Mouse (Mus musculus) intestine, postnatal 0 days (tissue): ENCODE data around the gene Arhgdia. TPM values are rescaled to one million over a fixed set of nuclear protein-coding genes. Genes with fewer than 3 reads are reported as not detected.
"Not testable (repeated sequence)": the region's sequence is repeated elsewhere in the genome, so short reads cannot be mapped to it uniquely, and the experiment has no call there.

Experiments used
- ATAC-seq: fragments of 200-750 bp; cut with Nextera tagmentation; 2 replicates; pipeline ENCODE4 v1.8.0; 2017; ENCODE audit warnings: mild to moderate bottlenecking, moderate TSS enrichment, moderate library complexity
- H3K27ac ChIP-seq: fragments of 300-500 bp; sonication (generic); 2 replicates; pipeline ENCODE4 v1.5.1; 2014; ENCODE audit warnings: mild to moderate bottlenecking, low read depth, low read length, moderate library complexity
- H3K27me3 ChIP-seq: fragments of 300-500 bp; sonication (generic); replicated peaks from 2 replicates; pipeline ENCODE4 v1.6.1; 2014; ENCODE audit warnings: low read length, mixed read lengths; ENCODE audit not compliant: control insufficient read depth, insufficient read depth
- H3K36me3 ChIP-seq: fragments of 300-500 bp; sonication (generic); 2 replicates; pipeline ENCODE4 v1.6.1; 2014; ENCODE audit warnings: mild to moderate bottlenecking, moderate library complexity; ENCODE audit not compliant: control insufficient read depth, insufficient read depth
- H3K4me1 ChIP-seq: fragments of 300-500 bp; sonication (generic); replicated peaks from 2 replicates; pipeline ENCODE4 v1.6.1; 2014; ENCODE audit warnings: antibody characterized with exemption, low read length, mixed read lengths; ENCODE audit not compliant: control insufficient read depth, insufficient read depth
- H3K4me2 ChIP-seq: fragments of 300-500 bp; sonication (generic); replicated peaks from 2 replicates; pipeline ENCODE4 v1.6.1; 2014; ENCODE audit warnings: low read depth, mild to moderate bottlenecking, moderate library complexity
- H3K4me3 ChIP-seq: fragments of 300-500 bp; sonication (generic); 2 replicates; pipeline ENCODE4 v1.5.1; 2014; ENCODE audit warnings: low read depth, low read length
- H3K9ac ChIP-seq: fragments of 300-500 bp; sonication (generic); 2 replicates; pipeline ENCODE4 v1.6.1; 2014; ENCODE audit warnings: mild to moderate bottlenecking, low read depth, low read length
- H3K9me3 ChIP-seq: fragments of 300-500 bp; sonication (generic); 2 replicates; pipeline ENCODE4 v1.6.1; 2016; ENCODE audit warnings: mixed run types; ENCODE audit not compliant: control insufficient read depth
- CTCF ChIP-seq: sonication (generic); IDR thresholded peaks from 2 replicates; pipeline ENCODE4 v1.5.1; 2016; ENCODE audit warnings: low read depth, mild to moderate bottlenecking, control low read depth, antibody characterized with exemption, moderate library complexity
- WGBS: fragments of 180-500 bp; shearing (Covaris S2); extraction: QIAGEN DNeasy Blood & Tissue Kit; methylation state at CpG from one replicate; pipeline ENCODE4 v1.1.7; 2014; 5-methylcytosine and 5-hydroxymethylcytosine counted together
- polyA plus RNA-seq: library from polyadenylated mRNA; unstranded; fragments of >200 nt; fragmentation: Nextera tagmentation; extraction: Ambion mirVana; gene quantifications from 2 replicates; pipeline ENCODE4 v1.2.1, GENCODE M21; 2015

The Arhgdia gene
- polyA plus RNA-seq, 1 experiment from 2014 or later: 493 TPM

GRCm38 (mm10) chr11:120568324-120568723 lies 13.1 kb downstream of the Arhgdia start:
- Histone ChIP-seq H3K36me3 (peaks cover 77% of the 10 kb centered on the region), H3K27me3 (no peaks in the 10 kb centered on the region), H3K9ac (0 out of 2 replicates have a peak overlapping the region, but pooled peaks have one; percentile 11), H3K4me2 (peak overlapping the region; percentile 38; the same call in 1 of the 2 replicates), H3K27ac (peak overlapping the region; percentile 54), H3K9me3 (no peaks in the 10 kb centered on the region), H3K4me1 (0 out of 2 replicates have a peak, but pooled peaks cover 7% of the 10 kb centered on the region), H3K4me3 (no peak overlapping the region)
- WGBS: 83% methylated on average over 6 of the region's 6 CpGs
- no peak for ATAC-seq
- TF ChIP-seq CTCF: no peak

- H3K27me3 ChIP-seq: no peaks in the 10 kb centered on the region
- peaks cover 95% of the 10 kb centered on the region for H3K36me3 ChIP-seq
- H3K9ac ChIP-seq: no peak overlapping the region
- ATAC-seq: no peak
- no peak overlapping the region for H3K4me2 ChIP-seq
- H3K9me3 ChIP-seq: no peaks in the 10 kb centered on the region
- 0 out of 2 replicates have a peak, but pooled peaks cover 4% of the 10 kb centered on the region for H3K4me1 ChIP-seq
- WGBS: 67% methylated on average over 9 of the region's 9 CpGs
- H3K27ac ChIP-seq: 0 out of 2 replicates have a peak overlapping the region, but pooled peaks have one; percentile 21
- TF ChIP-seq CTCF: no peak
- H3K4me3 ChIP-seq: no peak overlapping the region
Observed at GRCm38 (mm10) chr11:120565114-120565513, 16.3 kb downstream of the Arhgdia start.

GRCm38 (mm10) chr11:120562949-120563348 lies 18.5 kb downstream of the Arhgdia start:
- 91% methylated on average over 13 of the region's 13 CpGs for WGBS
- no peak overlapping the region for H3K9ac ChIP-seq
- H3K36me3 ChIP-seq: peaks cover 90% of the 10 kb centered on the region
- H3K9me3 ChIP-seq: no peaks in the 10 kb centered on the region
- ATAC-seq: no peak
- TF ChIP-seq CTCF: no peak
- H3K4me3 ChIP-seq: no peak overlapping the region
- no peak overlapping the region for H3K27ac ChIP-seq
- no peaks in the 10 kb centered on the region for H3K27me3 ChIP-seq
- no peak overlapping the region for H3K4me2 ChIP-seq
- 0 out of 2 replicates have a peak, but pooled peaks cover under 1% of the 10 kb centered on the region for H3K4me1 ChIP-seq

GRCm38 (mm10) chr11:120560952-120561728 lies 20.3 kb downstream of the Arhgdia start:
- no peak overlapping the region for H3K4me3 ChIP-seq
- H3K27me3 ChIP-seq: no peaks in the 10 kb centered on the region
- no peaks in the 10 kb centered on the region for H3K4me1 ChIP-seq
- no peak for TF ChIP-seq CTCF
- H3K27ac ChIP-seq: peak overlapping the region; percentile 50
- peaks cover 72% of the 10 kb centered on the region for H3K36me3 ChIP-seq
- 90% methylated on average over 13 of the region's 13 CpGs for WGBS
- no peak overlapping the region for H3K4me2 ChIP-seq
- H3K9ac ChIP-seq: no peak overlapping the region
- H3K9me3 ChIP-seq: no peaks in the 10 kb centered on the region
- ATAC-seq: no peak

- not testable (repeated sequence) for H3K9me3 ChIP-seq, H3K4me1 ChIP-seq, H3K9ac ChIP-seq, H3K27me3 ChIP-seq, H3K27ac ChIP-seq, H3K4me3 ChIP-seq, ATAC-seq, H3K4me2 ChIP-seq
- TF ChIP-seq CTCF: peak; percentile 26
- WGBS: 90% methylated on average over 6 of the region's 6 CpGs
- H3K36me3 ChIP-seq: peaks cover 50% of the 10 kb centered on the region
Observed at GRCm38 (mm10) chr11:120558843-120559242, 22.6 kb downstream of the Arhgdia start.

- no peaks in the 10 kb centered on the region for H3K27me3 ChIP-seq
- H3K4me1 ChIP-seq: 0 out of 2 replicates have a peak, but pooled peaks cover under 1% of the 10 kb centered on the region
- peak overlapping the region; percentile 84 for H3K27ac ChIP-seq
- peaks cover 14% of the 10 kb centered on the region for H3K36me3 ChIP-seq
- no peak overlapping the region for H3K9ac ChIP-seq
- WGBS: 59% methylated on average over 2 of the region's 2 CpGs
- H3K4me2 ChIP-seq: 0 out of 2 replicates have a peak overlapping the region, but pooled peaks have one; percentile 3
- no peaks in the 10 kb centered on the region for H3K9me3 ChIP-seq
- TF ChIP-seq CTCF: no peak
- H3K4me3 ChIP-seq: no peak overlapping the region
- ATAC-seq: peak; percentile 76
Observed at GRCm38 (mm10) chr11:120555260-120555659, 26.2 kb downstream of the Arhgdia start.
